Mouse (Mus musculus) hindbrain, embryonic 12.5 days (tissue): ENCODE measurements around the gene AI481877. TPM values are rescaled to one million over a fixed set of nuclear protein-coding genes. Genes with fewer than 3 reads are reported as not detected.
"Not testable (repeated sequence)": the region's sequence is repeated elsewhere in the genome, so short reads cannot be mapped to it uniquely, and the experiment has no call there.

Experiments used
- ATAC-seq: fragments of 200-750 bp; cut with Nextera tagmentation; 2 replicates; pipeline ENCODE4 v1.8.0; 2017; ENCODE audit warnings: moderate TSS enrichment; ENCODE audit not compliant: low FRiP score
- H3K27ac ChIP-seq: fragments of 300-500 bp; sonication (generic); 2 replicates; pipeline ENCODE4 v1.5.1; 2016; ENCODE audit warnings: mild to moderate bottlenecking
- H3K27me3 ChIP-seq: fragments of 300-500 bp; sonication (generic); 2 replicates; pipeline ENCODE4 v1.6.1; 2016; ENCODE audit warnings: mild to moderate bottlenecking
- H3K36me3 ChIP-seq: fragments of 300-500 bp; sonication (generic); 2 replicates; pipeline ENCODE4 v1.6.1; 2016; ENCODE audit warnings: mild to moderate bottlenecking
- H3K4me1 ChIP-seq: fragments of 300-500 bp; sonication (generic); 2 replicates; pipeline ENCODE4 v1.6.1; 2016
- H3K4me2 ChIP-seq: fragments of 300-500 bp; sonication (generic); replicated peaks from 2 replicates; pipeline ENCODE4 v1.6.1; 2016; ENCODE audit warnings: mild to moderate bottlenecking
- H3K4me3 ChIP-seq: fragments of 300-500 bp; sonication (generic); 2 replicates; pipeline ENCODE4 v1.5.1; 2016; ENCODE audit warnings: mild to moderate bottlenecking
- H3K9ac ChIP-seq: fragments of 300-500 bp; sonication (generic); 2 replicates; pipeline ENCODE4 v1.6.1; 2016; ENCODE audit warnings: mild to moderate bottlenecking, moderate library complexity
- H3K9me3 ChIP-seq: fragments of 300-500 bp; sonication (generic); replicated peaks from 2 replicates; pipeline ENCODE4 v1.6.1; 2016; ENCODE audit warnings: mild to moderate bottlenecking
- WGBS: fragments of 180-500 bp; shearing (Covaris S2); methylation state at CpG from one replicate; pipeline ENCODE4 v1.1.7; 2016; 5-methylcytosine and 5-hydroxymethylcytosine counted together
- polyA plus RNA-seq: library from polyadenylated mRNA; unstranded; fragments of >200 nt; fragmentation: Nextera tagmentation; extraction: Ambion mirVana; gene quantifications from 2 replicates; pipeline ENCODE4 v1.2.1, GENCODE M21; 2016

The AI481877 gene
- not detected in 2 replicates for polyA plus RNA-seq

DNA sequence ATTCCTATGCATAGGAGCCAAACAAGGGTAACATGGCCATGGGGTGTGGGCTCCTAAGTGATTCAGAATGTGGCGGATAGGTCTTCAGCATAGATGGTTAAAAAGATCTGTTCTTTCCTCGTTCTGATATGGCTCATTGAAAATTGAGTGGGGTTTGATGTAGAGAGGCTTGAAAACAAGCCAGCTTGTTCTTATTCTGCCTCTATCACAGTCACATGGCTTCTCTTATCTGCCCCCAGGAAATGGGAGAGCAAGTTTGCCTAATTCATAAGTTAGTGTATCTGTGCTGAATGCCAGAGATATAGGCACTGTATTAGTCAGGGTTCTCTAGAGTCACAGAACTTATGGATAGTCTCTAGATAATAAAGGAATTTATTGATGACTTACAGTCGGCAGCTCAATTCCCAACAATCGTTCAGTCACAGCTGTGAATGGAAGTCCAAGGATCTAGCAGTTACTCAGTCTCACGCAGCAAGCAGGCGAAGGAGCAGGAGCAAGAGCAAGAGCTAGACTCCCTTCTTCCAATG, at the start of gene AI481877:
Gene AI481877 (minus strand): TSS at position 477 of the 527 bp plus-strand sequence.
- not testable (repeated sequence) for H3K27me3 ChIP-seq, H3K4me1 ChIP-seq, H3K27ac ChIP-seq, ATAC-seq, H3K36me3 ChIP-seq, H3K4me2 ChIP-seq, H3K9ac ChIP-seq, H3K9me3 ChIP-seq, H3K4me3 ChIP-seq
- 80% methylated on average over 4 of the region's 6 CpGs for WGBS

DNA sequence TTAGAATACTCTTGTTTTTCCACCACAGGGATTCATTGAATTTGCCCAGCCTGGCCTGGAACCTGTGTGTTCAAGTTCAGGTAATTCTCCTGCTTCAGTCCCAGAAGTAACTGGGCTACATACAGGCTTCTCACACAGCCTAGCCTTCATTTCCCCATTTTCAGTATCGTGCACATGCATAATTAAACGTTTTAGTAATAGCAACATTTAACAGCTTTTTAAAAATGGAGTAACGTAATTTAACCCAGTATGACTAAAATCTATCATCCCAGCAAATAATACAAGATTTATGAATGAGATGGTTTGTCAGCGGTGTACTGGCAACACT, 49.7 kb upstream of the AI481877 start:
- peak overlapping the region; percentile 77 for H3K4me2 ChIP-seq
- H3K9me3 ChIP-seq, result no peaks in the 10 kb centered on the region
- peaks cover 3% of the 10 kb centered on the region; the same call in 1 of the 2 replicates for H3K4me1 ChIP-seq
- H3K4me3 ChIP-seq, result peak overlapping the region; percentile 73
- no peaks in the 10 kb centered on the region for H3K36me3 ChIP-seq
- H3K27me3 ChIP-seq, result no peaks in the 10 kb centered on the region
- WGBS, result 32% methylated on average over 4 of the region's 4 CpGs
- no peak for ATAC-seq
- H3K9ac ChIP-seq, result peak overlapping the region; percentile 86; the same call in 1 of the 2 replicates
- peak overlapping the region; percentile 96; the same call in 1 of the 2 replicates for H3K27ac ChIP-seq

DNA sequence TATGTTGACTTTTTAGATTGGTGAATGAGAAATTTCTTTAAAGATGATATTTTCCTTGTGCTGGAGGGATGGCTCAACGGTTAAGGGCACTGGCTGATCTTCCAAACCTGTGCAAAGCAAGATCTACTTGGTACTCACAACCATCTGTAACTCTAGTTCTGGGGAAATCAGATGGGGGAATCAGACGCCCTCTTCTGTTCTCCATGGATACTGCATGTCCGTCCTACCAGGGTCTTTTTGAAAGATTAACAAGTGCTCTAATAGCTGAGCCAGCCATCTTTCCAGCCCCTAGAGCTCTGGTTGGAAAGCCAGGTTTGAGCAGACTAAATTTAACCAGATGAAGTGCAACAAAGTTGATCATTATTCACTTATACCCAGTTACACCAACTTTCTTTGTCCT, 48.5 kb upstream of the AI481877 start:
- no peak for ATAC-seq
- H3K4me1 ChIP-seq, result peaks cover 3% of the 10 kb centered on the region; the same call in 1 of the 2 replicates
- WGBS, result 20% methylated on average over 3 of the region's 3 CpGs
- no peak overlapping the region for H3K4me2 ChIP-seq
- no peak overlapping the region for H3K9ac ChIP-seq
- H3K27me3 ChIP-seq, result no peaks in the 10 kb centered on the region
- no peak overlapping the region for H3K27ac ChIP-seq
- H3K4me3 ChIP-seq, result no peak overlapping the region
- H3K36me3 ChIP-seq, result no peaks in the 10 kb centered on the region
- H3K9me3 ChIP-seq, result no peaks in the 10 kb centered on the region

GRCm38 (mm10) chr4:59185671-59186070, 46.9 kb upstream of the AI481877 start:
- H3K27me3 ChIP-seq, result no peaks in the 10 kb centered on the region
- WGBS, result 73% methylated on average over 3 of the region's 3 CpGs
- H3K4me2 ChIP-seq, result no peak overlapping the region
- no peak overlapping the region for H3K4me3 ChIP-seq
- H3K9ac ChIP-seq, result no peak overlapping the region
- H3K36me3 ChIP-seq, result no peaks in the 10 kb centered on the region
- no peak for ATAC-seq
- no peaks in the 10 kb centered on the region for H3K4me1 ChIP-seq
- H3K9me3 ChIP-seq, result no peaks in the 10 kb centered on the region
- no peak overlapping the region for H3K27ac ChIP-seq

GRCm38 (mm10) chr4:59181320-59182271, 42.8 kb upstream of the AI481877 start:
- Histone ChIP-seq H3K9ac (no peak overlapping the region), H3K36me3 (no peaks in the 10 kb centered on the region), H3K4me2 (no peak overlapping the region), H3K4me1 (no peaks in the 10 kb centered on the region), H3K27ac (no peak overlapping the region), H3K4me3 (no peak overlapping the region), H3K27me3 (no peaks in the 10 kb centered on the region), H3K9me3 (no peaks in the 10 kb centered on the region)
- ATAC-seq, result no peak
- 38% methylated on average over 5 of the region's 5 CpGs for WGBS

GRCm38 (mm10) chr4:59177566-59177965, 38.8 kb upstream of the AI481877 start:
- no peak for ATAC-seq
- 93% methylated on average over 2 of the region's 2 CpGs for WGBS
- no peaks in the 10 kb centered on the region for H3K36me3 ChIP-seq

DNA sequence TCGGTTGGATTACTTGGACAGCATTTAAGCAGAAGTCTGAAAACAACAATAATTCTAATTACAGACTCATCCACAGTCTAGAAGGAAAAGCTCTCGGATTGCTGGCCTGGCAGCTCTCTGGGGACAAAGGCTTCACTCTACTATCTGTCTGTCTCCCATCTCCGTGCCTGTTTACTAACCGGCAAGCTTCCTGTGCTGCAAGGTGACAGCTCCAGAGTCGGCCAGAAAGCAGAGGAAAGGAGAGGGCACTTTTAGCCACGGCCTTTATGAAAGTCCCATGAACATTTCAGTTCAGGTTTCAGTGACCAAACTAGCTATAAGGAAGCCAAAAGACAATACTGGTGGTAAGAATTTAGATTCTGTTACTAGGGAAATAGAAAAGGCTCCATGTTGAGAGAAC, 37.1 kb upstream of the AI481877 start:
- no peaks in the 10 kb centered on the region for H3K36me3 ChIP-seq
- no peaks in the 10 kb centered on the region for H3K4me1 ChIP-seq
- no peaks in the 10 kb centered on the region for H3K27me3 ChIP-seq
- no peak overlapping the region for H3K27ac ChIP-seq
- no peak overlapping the region for H3K9ac ChIP-seq
- no peak for ATAC-seq
- no peak overlapping the region for H3K4me3 ChIP-seq
- no peaks in the 10 kb centered on the region for H3K9me3 ChIP-seq
- WGBS, result 61% methylated on average over 6 of the region's 6 CpGs
- no peak overlapping the region for H3K4me2 ChIP-seq

More at GRCm38 (mm10) chr4:59177566-59177965, 38.8 kb upstream of the AI481877 start:
- Histone ChIP-seq H3K4me1 (no peaks in the 10 kb centered on the region), H3K9ac (no peak overlapping the region), H3K27ac (no peak overlapping the region), H3K4me2 (no peak overlapping the region), H3K9me3 (no peaks in the 10 kb centered on the region), H3K27me3 (no peaks in the 10 kb centered on the region), H3K4me3 (no peak overlapping the region)

DNA sequence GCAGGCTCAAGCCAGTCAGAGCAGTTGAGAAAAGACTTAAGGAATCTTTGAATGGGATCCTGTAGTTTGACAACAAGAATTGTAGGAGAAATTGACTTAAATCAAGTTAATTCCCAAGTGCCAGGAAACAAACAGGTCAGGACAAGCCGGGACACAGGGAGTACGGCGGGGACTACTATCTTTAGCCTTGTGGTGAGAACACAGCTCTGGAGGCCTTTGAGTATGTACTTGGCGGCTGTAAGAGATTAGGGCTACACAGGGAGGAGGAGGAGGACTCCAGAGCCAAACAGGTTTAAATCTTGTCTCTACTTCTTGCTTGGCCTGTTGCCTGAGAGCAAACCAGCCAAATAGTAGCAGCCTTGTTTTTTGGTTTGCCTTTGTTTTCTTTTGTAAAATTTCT, 36.2 kb upstream of the AI481877 start:
- no peaks in the 10 kb centered on the region for H3K27me3 ChIP-seq
- no peak overlapping the region for H3K4me3 ChIP-seq
- no peak overlapping the region for H3K4me2 ChIP-seq
- no peaks in the 10 kb centered on the region for H3K9me3 ChIP-seq
- no peaks in the 10 kb centered on the region for H3K36me3 ChIP-seq
- H3K27ac ChIP-seq, result no peak overlapping the region
- no peaks in the 10 kb centered on the region for H3K4me1 ChIP-seq
- no peak for ATAC-seq
- WGBS, result 80% methylated on average over 4 of the region's 4 CpGs
- H3K9ac ChIP-seq, result no peak overlapping the region

DNA sequence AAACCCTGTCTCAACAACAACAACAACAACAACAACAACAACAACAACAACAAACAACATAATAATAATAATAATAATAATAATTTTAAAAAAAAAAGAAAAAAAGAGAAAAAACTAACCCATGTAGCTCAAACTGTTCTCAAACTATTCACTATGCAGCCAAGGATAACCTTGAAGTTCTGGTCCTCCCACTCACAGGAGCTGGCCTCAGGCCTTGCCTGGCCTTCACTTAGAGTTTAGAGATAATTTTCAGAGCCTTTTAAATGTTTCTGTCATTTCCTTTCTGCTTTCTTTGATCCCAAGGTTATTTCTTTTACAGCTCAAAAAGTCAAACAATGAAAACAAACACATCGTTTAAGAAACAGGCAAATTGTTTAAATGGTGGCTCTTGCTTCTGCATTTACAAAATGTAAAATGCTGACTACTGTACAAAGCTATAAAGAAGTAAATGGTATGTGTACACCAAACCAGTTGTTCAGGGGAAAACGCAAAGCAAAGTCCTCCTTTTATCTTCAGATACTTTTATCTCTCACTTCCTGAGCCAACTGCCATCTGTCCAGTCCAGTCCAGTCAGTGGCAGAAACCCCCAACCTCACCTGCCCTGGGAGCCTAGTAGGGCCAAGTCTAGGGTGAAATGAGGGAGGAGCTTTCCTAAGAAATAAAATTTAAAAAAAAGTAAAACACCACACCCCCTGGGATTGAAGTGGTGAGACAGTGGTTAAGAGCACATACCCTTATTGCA, 34.6 kb upstream of the AI481877 start:
- no peak overlapping the region for H3K27ac ChIP-seq
- no peaks in the 10 kb centered on the region for H3K9me3 ChIP-seq
- 84% methylated on average over 2 of the region's 2 CpGs for WGBS
- no peak overlapping the region for H3K4me2 ChIP-seq
- no peaks in the 10 kb centered on the region for H3K27me3 ChIP-seq
- H3K9ac ChIP-seq, result no peak overlapping the region
- ATAC-seq, result no peak
- no peak overlapping the region for H3K4me3 ChIP-seq
- no peaks in the 10 kb centered on the region for H3K4me1 ChIP-seq
- no peaks in the 10 kb centered on the region for H3K36me3 ChIP-seq

GRCm38 (mm10) chr4:59172616-59173015, 33.8 kb upstream of the AI481877 start:
- WGBS, result 17% methylated on average over 2 of the region's 2 CpGs
- Histone ChIP-seq H3K27ac (no peak overlapping the region), H3K9me3 (no peaks in the 10 kb centered on the region), H3K36me3 (no peaks in the 10 kb centered on the region), H3K4me3 (no peak overlapping the region), H3K4me2 (no peak overlapping the region), H3K9ac (no peak overlapping the region), H3K27me3 (no peaks in the 10 kb centered on the region), H3K4me1 (no peaks in the 10 kb centered on the region)
- ATAC-seq, result no peak

GRCm38 (mm10) chr4:59169981-59170380, 31.2 kb upstream of the AI481877 start:
- Histone ChIP-seq H3K4me1 (no peaks in the 10 kb centered on the region), H3K36me3 (no peaks in the 10 kb centered on the region), H3K4me2 (no peak overlapping the region), H3K27ac (no peak overlapping the region), H3K9ac (no peak overlapping the region), H3K27me3 (no peaks in the 10 kb centered on the region), H3K4me3 (no peak overlapping the region), H3K9me3 (no peaks in the 10 kb centered on the region)
- no peak for ATAC-seq
- WGBS, result 78% methylated on average over 5 of the region's 5 CpGs

DNA sequence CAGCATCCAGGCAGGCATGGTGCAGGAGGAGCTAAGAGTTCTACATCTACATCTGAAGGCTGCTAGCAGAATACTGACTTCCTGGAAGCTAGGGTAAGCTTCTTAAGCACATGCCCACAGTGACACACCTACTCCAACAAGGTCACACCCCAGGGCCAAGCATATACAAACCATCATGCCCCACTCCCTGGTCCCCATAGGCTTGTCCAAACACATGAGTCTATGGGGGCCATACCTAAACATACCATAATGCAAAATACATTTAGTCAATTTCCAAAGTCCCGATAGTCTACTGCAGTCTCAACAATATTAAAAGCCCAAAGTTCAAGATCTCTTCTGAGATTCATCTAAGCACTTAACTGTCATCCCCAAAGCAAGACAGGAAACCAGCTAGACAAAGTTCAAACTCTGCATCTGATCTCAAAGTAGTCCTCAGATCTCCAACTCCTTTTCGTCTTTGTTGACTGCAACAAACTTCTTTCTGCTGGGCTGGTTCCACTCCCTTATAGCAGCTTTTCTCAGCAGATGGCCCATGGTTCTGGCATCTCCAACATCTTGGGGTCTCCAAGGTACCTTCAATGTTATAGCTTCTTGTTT, 28.6 kb upstream of the AI481877 start:
- ATAC-seq, result no peak
- no peaks in the 10 kb centered on the region for H3K27me3 ChIP-seq
- no peaks in the 10 kb centered on the region for H3K4me1 ChIP-seq
- 92% methylated on average over 2 of the region's 2 CpGs for WGBS
- no peaks in the 10 kb centered on the region for H3K9me3 ChIP-seq
- H3K27ac ChIP-seq, result no peak overlapping the region
- H3K36me3 ChIP-seq, result no peaks in the 10 kb centered on the region
- no peak overlapping the region for H3K4me2 ChIP-seq
- H3K4me3 ChIP-seq, result no peak overlapping the region
- H3K9ac ChIP-seq, result no peak overlapping the region
